Mouse (Mus musculus): ENCODE measurements around the gene Btn1a1.

Gene Btn1a1

DNA sequence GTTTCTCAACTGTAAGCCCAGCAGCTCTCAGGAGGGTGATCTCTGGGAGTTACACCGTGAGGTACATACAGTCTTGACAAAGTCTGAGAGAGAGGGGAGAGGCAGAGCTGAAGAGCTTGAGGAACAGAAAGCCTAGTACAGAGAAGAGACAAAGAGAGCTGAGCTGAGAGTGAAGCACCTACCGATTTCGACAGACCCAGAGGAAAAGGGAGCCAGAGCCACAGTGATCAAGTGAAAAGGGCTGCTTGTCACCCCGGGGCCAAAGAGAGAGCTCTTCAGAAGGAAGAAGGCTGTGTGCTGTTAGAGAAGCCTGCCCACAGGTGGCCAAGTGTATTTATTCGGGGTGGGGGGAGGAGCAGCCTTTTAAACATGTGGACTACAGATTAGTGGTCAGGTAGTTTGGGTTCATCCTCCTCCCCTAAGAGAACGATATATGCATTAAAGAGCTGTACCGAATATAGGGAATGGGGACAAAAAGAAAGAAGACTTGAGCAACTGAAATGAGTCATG lies at the start of gene Btn1a1:
TSS of gene Btn1a1 (minus strand) at position 302 of the 510 bp plus-strand sequence.
- no peak for DNase-seq

- no peak for DNase-seq
Measured at GRCm38 (mm10) chr13:23515281-23515680, 49.6 kb upstream of the Btn1a1 start.

DNA sequence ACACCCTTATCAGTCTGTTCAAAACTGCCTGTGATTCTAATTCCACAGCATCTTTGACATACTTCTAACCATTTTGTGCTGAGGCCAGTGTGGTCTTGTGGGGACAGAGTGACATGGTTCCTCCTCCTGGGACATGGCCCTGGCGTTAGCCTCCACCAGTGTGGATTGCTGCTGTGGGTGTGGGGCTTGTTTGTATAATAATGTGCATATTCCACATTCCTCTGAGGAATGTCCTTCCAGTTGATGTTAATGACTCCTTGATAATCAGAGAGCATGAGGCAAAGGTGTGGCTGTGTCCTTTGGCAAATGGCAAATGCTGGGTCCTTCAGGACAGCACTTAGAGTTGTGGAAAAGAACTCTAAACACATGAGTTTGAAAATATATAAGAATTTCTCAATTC lies 47.8 kb upstream of the Btn1a1 start:
- no peak for DNase-seq

- no peak for DNase-seq
Measured at GRCm38 (mm10) chr13:23510127-23510526, 44.4 kb upstream of the Btn1a1 start.

- no peak for DNase-seq
Measured at GRCm38 (mm10) chr13:23506819-23507515, 41.3 kb upstream of the Btn1a1 start.

DNA sequence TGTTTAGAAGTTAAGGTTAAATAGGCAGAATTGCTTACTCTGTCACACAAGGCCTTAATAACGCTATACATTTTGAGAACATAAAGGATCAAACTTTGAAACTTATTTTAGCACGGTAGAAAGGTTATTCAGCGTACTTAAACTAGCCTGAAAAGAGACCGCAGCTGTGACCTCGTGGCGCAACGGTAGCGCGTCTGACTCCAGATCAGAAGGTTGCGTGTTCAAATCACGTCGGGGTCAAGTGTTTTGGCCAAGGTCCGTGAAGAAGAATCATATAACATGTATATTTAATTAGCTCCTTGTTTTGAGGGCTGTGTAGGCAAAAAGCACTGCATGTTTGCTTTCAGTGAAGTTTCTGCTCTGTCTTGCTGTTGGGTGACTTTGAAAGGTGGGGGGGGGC lies 40.6 kb upstream of the Btn1a1 start:
- no peak for DNase-seq

GRCm38 (mm10) chr13:23505662-23506345 lies 40.1 kb upstream of the Btn1a1 start:
- DNase-seq, result no peak

GRCm38 (mm10) chr13:23503797-23504196 lies 38.1 kb upstream of the Btn1a1 start:
- DNase-seq, result peak in 1 of 2 experiments; percentile 37

DNA sequence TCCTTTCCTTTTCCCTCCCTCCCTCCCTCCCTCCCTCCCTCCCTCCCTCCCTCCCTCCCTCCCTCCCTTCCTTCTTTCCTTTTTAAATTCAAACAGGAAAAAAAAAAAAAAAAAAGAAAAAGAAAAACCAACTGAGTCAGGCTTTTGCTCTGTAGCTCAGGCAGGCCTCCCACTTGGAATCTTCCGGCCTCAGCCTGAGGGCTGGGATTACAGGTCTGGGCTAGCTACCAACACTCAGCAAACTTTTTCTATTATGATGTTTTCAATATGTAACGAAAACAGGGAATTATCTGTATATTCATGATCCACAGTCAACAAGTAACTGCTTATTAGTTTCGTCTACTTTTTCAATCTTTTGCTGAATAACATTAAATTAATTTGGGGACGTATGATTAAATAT lies 37.2 kb upstream of the Btn1a1 start:
- no peak for DNase-seq

DNA sequence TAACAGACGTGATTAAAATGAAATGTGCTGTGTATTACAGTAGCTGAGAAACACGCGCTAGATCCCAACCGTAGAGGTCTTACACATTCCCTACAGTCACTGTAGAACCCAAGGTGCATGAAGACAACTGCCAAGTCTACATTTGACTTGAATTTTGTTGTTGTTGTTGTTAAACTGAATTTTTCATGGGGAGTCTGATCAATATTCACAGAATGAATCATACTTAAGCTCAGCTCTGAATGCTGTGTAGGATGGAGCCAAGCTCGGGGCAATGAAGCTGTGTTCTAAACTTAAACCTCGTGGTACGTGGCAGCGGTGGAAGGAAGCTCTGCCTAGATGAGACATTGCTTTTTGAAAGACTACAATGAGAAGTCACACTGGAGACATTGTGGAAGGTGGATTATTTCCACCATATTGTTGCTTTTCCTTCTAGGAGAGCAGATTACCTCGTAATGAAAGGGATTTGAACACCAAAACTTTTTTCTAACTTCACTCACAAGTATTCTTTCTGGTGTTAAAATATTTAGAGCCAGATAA lies 36.4 kb upstream of the Btn1a1 start:
- DNase-seq, result no peak

GRCm38 (mm10) chr13:23501511-23501910 lies 35.8 kb upstream of the Btn1a1 start:
- no peak for DNase-seq

GRCm38 (mm10) chr13:23500424-23501200 lies 34.9 kb upstream of the Btn1a1 start:
- DNase-seq, result peak in 1 of 2 experiments; percentile 20

DNA sequence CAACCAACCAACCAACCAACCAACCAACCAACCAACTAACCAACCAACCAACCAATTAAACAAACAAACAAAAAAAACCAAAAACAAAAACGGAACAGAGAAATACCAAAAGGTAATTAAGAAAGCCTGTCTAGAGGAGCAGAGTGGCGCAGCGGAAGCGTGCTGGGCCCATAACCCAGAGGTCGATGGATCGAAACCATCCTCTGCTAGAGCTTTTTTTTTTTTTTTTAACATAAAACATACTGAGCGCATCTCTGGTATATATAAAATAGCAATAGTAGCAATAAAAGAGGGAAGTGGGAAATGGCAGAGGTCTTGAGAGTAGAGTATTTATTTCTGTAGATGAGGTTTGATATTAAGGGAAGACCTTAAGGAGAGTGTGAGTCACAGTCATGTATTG lies 34.2 kb upstream of the Btn1a1 start:
- DNase-seq, result no peak

DNA sequence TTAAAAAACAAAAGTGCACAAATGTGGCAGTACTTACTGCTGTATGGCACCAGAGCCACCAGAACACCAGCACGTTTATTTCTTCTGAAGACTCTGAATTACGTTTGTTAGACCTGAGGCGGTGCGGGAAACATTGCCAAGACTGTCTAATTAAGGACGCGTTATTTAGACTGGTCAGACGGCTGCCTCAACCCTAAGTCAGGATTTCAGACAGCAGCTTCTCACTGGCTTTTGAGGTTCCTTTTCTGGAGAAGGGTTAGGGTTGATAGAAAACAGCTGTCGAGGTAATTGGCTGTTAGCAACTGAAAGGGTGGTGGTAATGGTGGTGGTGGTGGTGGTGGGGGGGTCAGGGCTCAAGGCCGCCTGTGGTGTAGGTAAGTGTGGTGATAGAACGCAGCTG lies 33.0 kb upstream of the Btn1a1 start:
- no peak for DNase-seq

- DNase-seq, result no peak
Measured at GRCm38 (mm10) chr13:23497656-23498321, 32.1 kb upstream of the Btn1a1 start.

GRCm38 (mm10) chr13:23495526-23495925 lies 29.8 kb upstream of the Btn1a1 start:
- DNase-seq, result no peak

- DNase-seq, result no peak
Measured at GRCm38 (mm10) chr13:23491990-23492389, 26.3 kb upstream of the Btn1a1 start.

GRCm38 (mm10) chr13:23491263-23491662 lies 25.6 kb upstream of the Btn1a1 start:
- no peak for DNase-seq

DNA sequence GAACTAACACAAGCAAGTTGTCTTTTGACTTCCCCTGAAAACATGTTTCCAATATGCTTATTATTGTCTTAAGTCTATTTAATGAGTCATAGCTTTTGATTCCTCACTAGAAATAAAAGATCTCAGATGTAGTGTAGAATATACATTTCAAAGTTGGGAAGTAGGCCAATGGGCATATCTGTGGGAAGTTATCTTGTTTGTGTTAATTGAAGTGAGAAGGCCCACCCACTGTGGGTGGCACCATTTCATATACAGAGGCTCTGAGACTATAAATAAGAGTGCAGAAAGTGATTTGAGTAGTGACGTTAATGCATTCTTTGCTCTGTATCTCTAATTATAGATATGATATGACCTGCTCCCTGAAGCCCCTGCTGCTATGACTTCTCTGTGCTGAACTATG lies 25.2 kb upstream of the Btn1a1 start:
- DNase-seq, result no peak

DNA sequence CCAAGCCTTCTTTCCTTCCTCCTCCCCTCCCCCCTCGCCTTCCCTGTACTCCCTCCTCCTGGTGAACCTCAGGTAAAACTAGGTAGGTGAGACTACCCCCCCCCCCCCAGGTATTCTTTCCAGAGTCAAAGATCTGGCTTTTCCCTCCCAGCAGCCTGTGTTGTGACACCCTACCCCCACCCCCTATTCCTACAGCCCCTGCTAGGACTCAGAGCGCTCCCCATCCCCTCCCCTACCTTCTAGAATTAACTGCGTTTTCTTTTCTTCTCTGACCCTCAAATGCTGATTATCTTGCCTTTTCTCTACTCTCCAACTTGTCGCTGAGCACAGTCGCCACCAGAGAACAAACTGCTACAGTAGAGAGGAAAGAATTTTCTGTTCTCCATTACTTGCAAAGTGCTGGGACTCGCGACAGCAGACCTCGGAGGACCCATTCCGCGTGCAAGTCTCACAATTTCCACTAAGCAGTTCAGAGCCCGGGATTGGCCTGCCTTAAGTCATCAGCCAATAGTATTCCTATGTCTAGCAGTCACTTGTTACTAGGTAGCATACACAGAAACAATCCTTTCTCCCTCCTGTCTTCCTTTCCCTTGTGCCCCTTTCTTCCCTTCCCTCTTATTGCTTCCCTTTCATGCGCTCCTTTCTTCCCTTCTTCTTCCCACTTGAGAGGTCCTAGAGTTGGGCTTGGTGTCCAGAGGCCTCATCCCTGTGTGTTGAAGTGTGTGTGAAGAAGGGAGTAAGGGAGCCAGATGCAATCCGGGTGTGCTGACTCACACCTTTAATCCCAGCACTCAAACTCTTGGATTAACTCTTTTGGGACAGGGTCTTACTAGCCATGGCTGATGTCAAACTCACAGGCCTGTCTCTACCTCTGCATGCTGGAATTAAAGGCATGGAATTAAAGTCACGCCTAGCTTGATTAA lies 23.0 kb upstream of the Btn1a1 start, which contains the start of gene Btn2a2:
TSS of gene Btn2a2 (minus strand) at position 458 of the 923 bp plus-strand sequence.
- DNase-seq, result peak; percentile 60 to 80

GRCm38 (mm10) chr13:23485271-23485670 lies 19.6 kb upstream of the Btn1a1 start:
- DNase-seq, result no peak
